Mouse (Mus musculus) hindbrain, postnatal 0 days (tissue): ENCODE measurements at regions not wholly inside any gene's neighbourhood (a gene's known extent, or its start where the extent isn't known, plus 50 kb on each side); places are given as distances from the start of the nearest gene placed in this dataset.

ENCODE experiments used
- ATAC-seq: fragments of 200-750 bp; cut with Nextera tagmentation; 2 replicates; pipeline ENCODE4 v1.8.0; 2017; ENCODE audit warnings: mild to moderate bottlenecking, moderate TSS enrichment, moderate library complexity
- DNase-seq: peaks from one replicate; pipeline ENCODE4 v3.0.0-alpha.2; 2015; ENCODE audit warnings: low spot score
- H3K27ac ChIP-seq: fragments of 300-500 bp; sonication (generic); 2 replicates; pipeline ENCODE4 v1.5.1; 2014; ENCODE audit warnings: mild to moderate bottlenecking
- H3K27me3 ChIP-seq: fragments of 300-500 bp; sonication (generic); 2 replicates; pipeline ENCODE4 v1.6.1; 2014; ENCODE audit warnings: low read length, mixed read lengths; ENCODE audit not compliant: insufficient read depth
- H3K36me3 ChIP-seq: fragments of 300-500 bp; sonication (generic); 2 replicates; pipeline ENCODE4 v1.6.1; 2014; ENCODE audit warnings: low read length, mixed read lengths; ENCODE audit not compliant: insufficient read depth
- H3K4me1 ChIP-seq: fragments of 300-500 bp; sonication (generic); 2 replicates; pipeline ENCODE4 v1.6.1; 2014; ENCODE audit warnings: antibody characterized with exemption, low read length, mixed read lengths; ENCODE audit not compliant: insufficient read depth
- H3K4me2 ChIP-seq: fragments of 300-500 bp; sonication (generic); 2 replicates; pipeline ENCODE4 v1.6.1; 2014; ENCODE audit warnings: low read depth, mild to moderate bottlenecking, low read length, moderate library complexity, mixed read lengths
- H3K4me3 ChIP-seq: fragments of 300-500 bp; sonication (generic); 2 replicates; pipeline ENCODE4 v1.5.1; 2014; ENCODE audit warnings: low read length
- H3K9ac ChIP-seq: fragments of 300-500 bp; sonication (generic); replicated peaks from 2 replicates; pipeline ENCODE4 v1.6.1; 2014; ENCODE audit warnings: mild to moderate bottlenecking, low read length, moderate library complexity, mixed read lengths
- H3K9me3 ChIP-seq: fragments of 300-500 bp; sonication (generic); 2 replicates; pipeline ENCODE4 v1.6.1; 2016; ENCODE audit warnings: low read length, mixed read lengths
- CTCF ChIP-seq: IDR thresholded peaks from 2 replicates; pipeline ENCODE4 v1.5.1; 2016; ENCODE audit warnings: antibody characterized with exemption, control low read depth, low read depth
- WGBS: fragments of 180-500 bp; shearing (Covaris S2); extraction: QIAGEN DNeasy Blood & Tissue Kit; methylation state at CpG from one replicate; pipeline ENCODE4 v1.1.7; 2014; 5-methylcytosine and 5-hydroxymethylcytosine counted together

- no peaks in the 10 kb centered on the region for H3K9me3 ChIP-seq
- no peak overlapping the region for H3K27ac ChIP-seq
- 68% methylated on average over 1 of the region's 1 CpGs for WGBS
- H3K27me3 ChIP-seq = no peaks in the 10 kb centered on the region
- H3K4me3 ChIP-seq = no peak overlapping the region
- DNase-seq = no peak
- no peaks in the 10 kb centered on the region for H3K36me3 ChIP-seq
- no peak for TF ChIP-seq CTCF
- H3K4me1 ChIP-seq = no peaks in the 10 kb centered on the region
- ATAC-seq = no peak
- H3K4me2 ChIP-seq = no peak overlapping the region
- no peak overlapping the region for H3K9ac ChIP-seq
Observed at GRCm38 (mm10) chr13:10696181-10696977, 335.7 kb upstream of the Chrm3 start.

- no peak for ATAC-seq
- TF ChIP-seq CTCF = no peak
- no peaks in the 10 kb centered on the region for H3K4me1 ChIP-seq
- WGBS = 24% methylated on average over 2 of the region's 2 CpGs
- no peak overlapping the region for H3K9ac ChIP-seq
- no peak overlapping the region for H3K4me2 ChIP-seq
- no peak overlapping the region for H3K27ac ChIP-seq
- no peak overlapping the region for H3K4me3 ChIP-seq
- no peaks in the 10 kb centered on the region for H3K9me3 ChIP-seq
- no peak for DNase-seq
- no peaks in the 10 kb centered on the region for H3K27me3 ChIP-seq
- H3K36me3 ChIP-seq = no peaks in the 10 kb centered on the region
Observed at GRCm38 (mm10) chr13:10691307-10691706, 330.7 kb upstream of the Chrm3 start.

GRCm38 (mm10) chr13:10687379-10687778, 326.7 kb upstream of the Chrm3 start:
- no peaks in the 10 kb centered on the region for H3K27me3 ChIP-seq
- H3K4me3 ChIP-seq = no peak overlapping the region
- no peak overlapping the region for H3K9ac ChIP-seq
- WGBS = 79% methylated on average over 5 of the region's 5 CpGs
- no peaks in the 10 kb centered on the region for H3K36me3 ChIP-seq
- H3K9me3 ChIP-seq = no peaks in the 10 kb centered on the region
- no peak; the same call in 1 of the 2 replicates for ATAC-seq
- no peak overlapping the region for H3K27ac ChIP-seq
- no peak for DNase-seq
- H3K4me1 ChIP-seq = no peaks in the 10 kb centered on the region
- no peak for TF ChIP-seq CTCF
- no peak overlapping the region for H3K4me2 ChIP-seq

DNA sequence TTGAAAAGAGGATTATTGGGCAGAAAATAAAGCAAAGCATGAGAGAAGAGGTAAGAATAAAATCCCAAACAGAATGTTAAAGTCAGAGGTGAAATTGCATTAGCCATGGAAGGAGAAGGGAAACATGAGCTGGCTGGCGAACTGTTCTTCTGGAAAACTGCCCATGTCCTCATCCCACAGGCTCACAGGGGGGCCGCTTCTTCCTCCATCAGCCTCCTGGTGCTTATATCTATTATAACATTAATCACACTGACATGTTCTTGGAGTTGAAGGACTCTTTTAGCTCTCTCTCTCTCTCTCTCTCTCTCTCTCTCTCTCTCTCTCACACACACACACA, 293.4 kb upstream of the Chrm3 start:
- no peaks in the 10 kb centered on the region for H3K4me1 ChIP-seq
- TF ChIP-seq CTCF = no peak
- H3K9ac ChIP-seq = no peak overlapping the region
- DNase-seq (peak; percentile 68), ATAC-seq (peak; percentile 43; the same call in 1 of the 2 replicates)
- H3K4me3 ChIP-seq = no peak overlapping the region
- no peak overlapping the region for H3K27ac ChIP-seq
- no peaks in the 10 kb centered on the region for H3K36me3 ChIP-seq
- H3K9me3 ChIP-seq = peaks cover 2% of the 10 kb centered on the region; the same call in 1 of the 2 replicates
- no peak overlapping the region for H3K4me2 ChIP-seq
- 22% methylated on average over 2 of the region's 2 CpGs for WGBS
- no peaks in the 10 kb centered on the region for H3K27me3 ChIP-seq

- Histone ChIP-seq H3K4me1 (no peaks in the 10 kb centered on the region), H3K36me3 (no peaks in the 10 kb centered on the region), H3K4me2 (no peak overlapping the region), H3K9ac (no peak overlapping the region), H3K27ac (peak overlapping the region; percentile 12; the same call in 1 of the 2 replicates), H3K4me3 (no peak overlapping the region), H3K27me3 (no peaks in the 10 kb centered on the region), H3K9me3 (peaks cover 1% of the 10 kb centered on the region; the same call in 1 of the 2 replicates)
- 48% methylated on average over 9 of the region's 9 CpGs for WGBS
- ATAC-seq (peak; percentile 86), DNase-seq (peak; percentile 78)
- no peak for TF ChIP-seq CTCF
Observed at GRCm38 (mm10) chr13:10653376-10654085, 292.9 kb upstream of the Chrm3 start.

- DNase-seq (no peak), ATAC-seq (peak; percentile 55; the same call in 1 of the 2 replicates)
- H3K4me2 ChIP-seq = no peak overlapping the region
- no peak overlapping the region for H3K27ac ChIP-seq
- WGBS = 67% methylated on average over 4 of the region's 4 CpGs
- H3K4me3 ChIP-seq = no peak overlapping the region
- H3K4me1 ChIP-seq = no peaks in the 10 kb centered on the region
- H3K9me3 ChIP-seq = no peaks in the 10 kb centered on the region
- no peak overlapping the region for H3K9ac ChIP-seq
- no peak for TF ChIP-seq CTCF
- H3K36me3 ChIP-seq = no peaks in the 10 kb centered on the region
- H3K27me3 ChIP-seq = no peaks in the 10 kb centered on the region
Observed at GRCm38 (mm10) chr13:10636859-10637258, 276.2 kb upstream of the Chrm3 start.

GRCm38 (mm10) chr13:10630467-10630866, 269.8 kb upstream of the Chrm3 start:
- no peaks in the 10 kb centered on the region for H3K9me3 ChIP-seq
- ATAC-seq = no peak
- no peaks in the 10 kb centered on the region for H3K27me3 ChIP-seq
- no peak overlapping the region for H3K27ac ChIP-seq
- H3K4me2 ChIP-seq = no peak overlapping the region
- 37% methylated on average over 2 of the region's 2 CpGs for WGBS
- no peak for TF ChIP-seq CTCF
- H3K4me3 ChIP-seq = no peak overlapping the region
- no peaks in the 10 kb centered on the region for H3K36me3 ChIP-seq
- H3K4me1 ChIP-seq = no peaks in the 10 kb centered on the region
- no peak overlapping the region for H3K9ac ChIP-seq
- peak; percentile 47 for DNase-seq
